Mouse (Mus musculus) MEL (cell line): Measurements from ENCODE around the gene Zswim5. TPM values are rescaled to one million over a fixed set of nuclear protein-coding genes. Genes with fewer than 3 reads are reported as not detected.

Source experiments
- DNase-seq: peaks from one replicate; pipeline ENCODE4 v3.0.0; 2011; ENCODE audit warnings: low read depth, low spot score
- H3K27ac ChIP-seq: 2 replicates; pipeline ENCODE4 v1.5.1; 2012; ENCODE audit warnings: low read depth, mild to moderate bottlenecking, control low read depth, low read length, moderate library complexity; ENCODE audit not compliant: control insufficient read depth
- H3K27me3 ChIP-seq, 2 experiments: fragments of 150-350 bp in 1 of 2; sonication (generic) in 1 of 2; 2 replicates each; pipeline ENCODE4 v1.6.1; 2012; ENCODE audit warnings: low read length in 2 of 2, mild to moderate bottlenecking in 2 of 2, improper control_type of control experiment in 1 of 2, moderate library complexity in 1 of 2; ENCODE audit not compliant: insufficient read depth in 2 of 2, control insufficient read depth in 1 of 2
- H3K36me3 ChIP-seq, 2 experiments: 2 replicates each; pipeline ENCODE4 v1.6.1; 2012 to 2014; ENCODE audit warnings: low read length in 2 of 2, improper control_type of control experiment in 1 of 2, inconsistent platforms in 1 of 2, mild to moderate bottlenecking in 1 of 2; ENCODE audit not compliant: insufficient read depth in 2 of 2, control insufficient read depth in 1 of 2
- H3K4me1 ChIP-seq, 2 experiments: fragments of 150-350 bp in 1 of 2; sonication (generic) in 1 of 2; 2 replicates each; pipeline ENCODE4 v1.6.1; 2012; ENCODE audit warnings: low read length in 2 of 2, improper control_type of control experiment in 1 of 2, mild to moderate bottlenecking in 1 of 2; ENCODE audit not compliant: insufficient read depth in 2 of 2, control insufficient read depth in 1 of 2
- H3K4me3 ChIP-seq, 2 experiments: fragments of 150-350 bp in 1 of 2; sonication (generic) in 1 of 2; 2 replicates each; pipeline ENCODE4 v1.5.1; 2012; ENCODE audit warnings: low read depth in 2 of 2, low read length in 2 of 2, mild to moderate bottlenecking in 2 of 2, moderate library complexity in 2 of 2, control low read depth in 1 of 2, improper control_type of control experiment in 1 of 2; ENCODE audit not compliant: control insufficient read depth in 1 of 2, insufficient read depth in 1 of 2
- H3K79me2 ChIP-seq: 2 replicates; pipeline ENCODE4 v1.6.1; 2012; ENCODE audit warnings: mild to moderate bottlenecking, low read length, moderate library complexity; ENCODE audit not compliant: control insufficient read depth, poor library complexity, insufficient read depth
- H3K9ac ChIP-seq: 2 replicates; pipeline ENCODE4 v1.6.1; 2012; ENCODE audit warnings: low read depth, mild to moderate bottlenecking, control low read depth, low read length, moderate library complexity; ENCODE audit not compliant: control insufficient read depth, poor library complexity, severe bottlenecking
- H3K9me3 ChIP-seq: fragments of 150-350 bp; sonication (generic); replicated peaks from 2 replicates; pipeline ENCODE4 v1.6.1; 2012; ENCODE audit warnings: mild to moderate bottlenecking, low read length, improper control_type of control experiment, moderate library complexity; ENCODE audit not compliant: insufficient read depth
- CHD2 ChIP-seq: IDR thresholded peaks from 2 replicates; pipeline ENCODE4 v1.6.1; 2011; ENCODE audit warnings: low read length, improper control_type of control experiment
- E2F4 ChIP-seq: IDR thresholded peaks from 2 replicates; pipeline ENCODE4 v1.6.1; 2011; ENCODE audit warnings: low read depth, low read length, improper control_type of control experiment, borderline replicate concordance
- ELF1 ChIP-seq: IDR thresholded peaks from 2 replicates; pipeline ENCODE4 v1.6.1; 2014; ENCODE audit warnings: low read depth, mild to moderate bottlenecking, inconsistent platforms, low read length, improper control_type of control experiment, moderate library complexity
- ETS1 ChIP-seq: IDR thresholded peaks from 2 replicates; pipeline ENCODE4 v1.6.1; 2012; ENCODE audit warnings: low read depth, mild to moderate bottlenecking, inconsistent platforms, low read length, improper control_type of control experiment, moderate library complexity
- GABPA ChIP-seq: IDR thresholded peaks from 2 replicates; pipeline ENCODE4 v1.6.1; 2012; ENCODE audit warnings: low read depth, mild to moderate bottlenecking, inconsistent platforms, low read length, improper control_type of control experiment, moderate library complexity
- GATA1 ChIP-seq: IDR thresholded peaks from 2 replicates; pipeline ENCODE4 v1.6.1; 2011; ENCODE audit warnings: low read depth, low read length, improper control_type of control experiment
- HCFC1 ChIP-seq: IDR thresholded peaks from 2 replicates; pipeline ENCODE4 v1.6.1; 2012; ENCODE audit warnings: low read depth, mild to moderate bottlenecking, inconsistent platforms, low read length, improper control_type of control experiment, moderate library complexity
- KAT2A ChIP-seq: conservative IDR thresholded peaks from 2 replicates; pipeline ENCODE4 v1.6.1; 2012; ENCODE audit warnings: low read depth, low read length, improper control_type of control experiment, inconsistent platforms
- MAX ChIP-seq: IDR thresholded peaks from 2 replicates; pipeline ENCODE4 v1.6.1; 2011; ENCODE audit warnings: low read length, improper control_type of control experiment
- MAZ ChIP-seq: IDR thresholded peaks from 2 replicates; pipeline ENCODE4 v1.6.1; 2012; ENCODE audit warnings: low read depth, mild to moderate bottlenecking, inconsistent platforms, low read length, improper control_type of control experiment
- MEF2A ChIP-seq: IDR thresholded peaks from 2 replicates; pipeline ENCODE4 v1.6.1; 2014; ENCODE audit warnings: low read depth, mild to moderate bottlenecking, inconsistent platforms, low read length, improper control_type of control experiment; ENCODE audit not compliant: poor library complexity, insufficient replicate concordance, severe bottlenecking; ENCODE audit errors: extremely low read depth
- MYC ChIP-seq: IDR thresholded peaks from 2 replicates; pipeline ENCODE4 v1.6.1; 2011; ENCODE audit warnings: low read depth, mild to moderate bottlenecking, low read length, improper control_type of control experiment, moderate library complexity
- NELFE ChIP-seq: IDR thresholded peaks from 2 replicates; pipeline ENCODE4 v1.6.1; 2011; ENCODE audit warnings: low read depth, low read length, improper control_type of control experiment
- NRF1 ChIP-seq: IDR thresholded peaks from 2 replicates; pipeline ENCODE4 v1.6.1; 2014; ENCODE audit warnings: low read depth, mild to moderate bottlenecking, inconsistent platforms, low read length, improper control_type of control experiment, moderate library complexity; ENCODE audit not compliant: poor library complexity, insufficient read depth, severe bottlenecking
- POLR2A ChIP-seq, 2 experiments: IDR thresholded peaks; 2 replicates each; pipeline ENCODE4 v1.6.1; 2011 to 2012; ENCODE audit warnings: low read length in 2 of 2, mild to moderate bottlenecking in 2 of 2, control low read depth in 1 of 2, improper control_type of control experiment in 1 of 2, low read depth in 1 of 2, moderate library complexity in 1 of 2; ENCODE audit not compliant: control insufficient read depth in 1 of 2, insufficient read depth in 1 of 2, poor library complexity in 1 of 2
- POLR2AphosphoS5 ChIP-seq: IDR thresholded peaks from 2 replicates; pipeline ENCODE4 v1.6.1; 2012; ENCODE audit warnings: low read depth, borderline replicate concordance, mild to moderate bottlenecking, inconsistent platforms, low read length, moderate library complexity, mixed read lengths
- RAD21 ChIP-seq: IDR thresholded peaks from 2 replicates; pipeline ENCODE4 v1.6.1; 2011; ENCODE audit warnings: mild to moderate bottlenecking, low read depth, low read length, improper control_type of control experiment
- RCOR1 ChIP-seq: IDR thresholded peaks from 2 replicates; pipeline ENCODE4 v1.6.1; 2012; ENCODE audit warnings: low read depth, mild to moderate bottlenecking, inconsistent platforms, low read length, improper control_type of control experiment
- TAL1 ChIP-seq: IDR thresholded peaks from 2 replicates; pipeline ENCODE4 v1.6.1; 2012; ENCODE audit warnings: mild to moderate bottlenecking, inconsistent platforms, low read length, moderate library complexity, mixed read lengths
- TCF12 ChIP-seq: IDR thresholded peaks from 2 replicates; pipeline ENCODE4 v1.6.1; 2014; ENCODE audit warnings: low read depth, mild to moderate bottlenecking, inconsistent platforms, low read length, improper control_type of control experiment, moderate library complexity
- USF1 ChIP-seq: IDR thresholded peaks from 2 replicates; pipeline ENCODE4 v1.6.1; 2014; ENCODE audit warnings: low read depth, mild to moderate bottlenecking, inconsistent platforms, low read length, improper control_type of control experiment, moderate library complexity
- ZC3H11A ChIP-seq: IDR thresholded peaks from 2 replicates; pipeline ENCODE4 v1.6.1; 2012; ENCODE audit warnings: low read depth, mild to moderate bottlenecking, inconsistent platforms, low read length, improper control_type of control experiment
- ZMIZ1 ChIP-seq: IDR thresholded peaks from 2 replicates; pipeline ENCODE4 v1.6.1; 2012; ENCODE audit warnings: low read depth, mild to moderate bottlenecking, inconsistent platforms, low read length, improper control_type of control experiment, moderate library complexity
- polyA plus RNA-seq, 2 experiments: library from polyadenylated mRNA; stranded (reverse) in 1 of 2; unstranded in 1 of 2; fragments of >175 nt in 1 of 2; fragments of >200 nt in 1 of 2; gene quantifications; 2 replicates each; pipeline versions ENCODE4 v1.2.1 to v1.2.4; 2012; ENCODE audit warnings: low replicate concordance in 2 of 2, low read depth in 1 of 2; ENCODE audit not compliant: insufficient read length in 2 of 2, insufficient read depth in 1 of 2, missing spikeins in 1 of 2
- total RNA-seq: library from RNA; depleted of rRNA; stranded (reverse); fragments of 300-350 nt; gene quantifications from 2 replicates; pipeline ENCODE4 v1.2.3, GENCODE M21; 2012

Gene Zswim5
- total and polyA plus RNA-seq, 3 experiments = 0.03 TPM; not detected in 2

DNA sequence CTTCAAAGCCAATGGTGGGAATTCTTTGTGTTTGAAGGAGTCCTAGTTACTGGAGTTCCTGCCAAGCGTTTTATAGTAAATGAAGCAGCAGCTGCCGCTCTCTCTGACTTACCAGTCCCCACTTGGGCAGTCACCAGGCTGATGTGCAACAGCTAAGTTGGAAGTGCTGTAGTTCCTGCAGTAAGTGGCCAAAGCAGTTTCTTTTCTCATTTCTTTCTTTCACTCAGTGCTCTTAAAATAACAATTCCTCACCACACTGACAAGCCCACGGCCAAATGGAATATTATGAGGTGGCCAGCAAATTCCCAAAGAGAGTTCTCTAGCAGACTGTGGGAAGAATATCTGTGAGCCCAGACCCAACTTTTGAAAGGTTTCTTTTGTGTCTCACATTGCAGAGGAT, 129.9 kb downstream of the Zswim5 start:
- no peak overlapping the region for H3K27ac ChIP-seq
- no peaks in the 10 kb centered on the region for H3K9me3 ChIP-seq
- TF ChIP-seq NRF1 (no peak), ETS1 (no peak), ZC3H11A (no peak), TAL1 (no peak), MYC (no peak), RCOR1 (no peak), ZMIZ1 (no peak), MEF2A (no peak), CHD2 (no peak), MAZ (no peak), KAT2A (no peak), E2F4 (no peak), POLR2A (IDR thresholded peaks at IDR 0.05; ENCODE audit: control insufficient read depth in 1 of 2, insufficient read depth in 1 of 2, low read depth in 1 of 2, low read length in 2 of 2, poor library complexity in 1 of 2) (no peak), ELF1 (no peak), HCFC1 (no peak), TCF12 (no peak)
- TF ChIP-seq, all 39 proteins: peak for 0
- H3K79me2 ChIP-seq = no peaks in the 10 kb centered on the region
- no peak for DNase-seq
- no peaks in the 10 kb centered on the region for H3K4me1 ChIP-seq
- no peak overlapping the region for H3K4me3 ChIP-seq
- peaks cover 2 to 4% of the 10 kb centered on the region in 2 experiments; a peak in 1 of 4 replicates for H3K27me3 ChIP-seq
- no peak overlapping the region for H3K9ac ChIP-seq
- no peaks in the 10 kb centered on the region for H3K36me3 ChIP-seq

DNA sequence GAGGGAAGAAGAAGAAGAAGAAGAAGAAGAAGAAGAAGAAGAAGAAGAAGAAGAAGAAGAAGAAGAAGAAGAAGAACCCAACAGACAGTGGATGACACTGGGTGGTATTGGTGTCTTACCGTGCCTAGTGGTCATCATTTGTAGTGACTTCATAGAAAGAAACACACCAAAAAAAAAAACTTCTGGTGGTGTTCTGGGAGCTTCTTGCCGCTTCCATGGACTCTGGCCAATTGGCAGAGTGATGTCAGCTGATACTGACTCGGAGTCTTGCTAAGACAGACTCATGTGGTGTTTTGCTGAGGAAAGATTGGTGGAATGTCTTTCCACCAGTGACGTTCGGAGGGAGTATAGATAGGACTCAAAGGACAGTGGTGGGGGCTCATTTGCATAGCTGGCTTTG, 133.1 kb downstream of the Zswim5 start:
- no peak for DNase-seq
- Histone ChIP-seq H3K36me3 (no peaks in the 10 kb centered on the region), H3K4me1 (no peaks in the 10 kb centered on the region), H3K9me3 (no peaks in the 10 kb centered on the region), H3K27me3 (peaks cover 2 to 4% of the 10 kb centered on the region in 2 experiments; a peak in 2 of 4 replicates), H3K9ac (no peak overlapping the region), H3K79me2 (no peaks in the 10 kb centered on the region), H3K4me3 (no peak overlapping the region)
- TF ChIP-seq NRF1 (no peak), TCF12 (no peak), ZC3H11A (no peak), RAD21 (no peak), ZMIZ1 (no peak), USF1 (no peak), GABPA (no peak), MAX (no peak), POLR2AphosphoS5 (no peak), KAT2A (no peak), POLR2A (IDR thresholded peaks at IDR 0.05; ENCODE audit: control insufficient read depth in 1 of 2, insufficient read depth in 1 of 2, low read depth in 1 of 2, low read length in 2 of 2, poor library complexity in 1 of 2) (no peak), NELFE (no peak), HCFC1 (no peak), GATA1 (no peak), CHD2 (no peak), TAL1 (no peak), MYC (no peak)
- TF ChIP-seq, all 39 proteins: peak for 0
- no peak overlapping the region for H3K27ac ChIP-seq
